Mouse (Mus musculus) liver, postnatal 0 days (tissue): ENCODE measurements around the gene Sestd1.

ENCODE experiments used
- CTCF ChIP-seq: sonication (generic); IDR thresholded peaks from 2 replicates; pipeline ENCODE4 v1.5.1; 2016; ENCODE audit warnings: antibody characterized with exemption, low read depth
- EP300 ChIP-seq: IDR thresholded peaks from 2 replicates; pipeline ENCODE4 v1.6.1; 2016; ENCODE audit warnings: antibody characterized with exemption, low read depth, mild to moderate bottlenecking

DNA sequence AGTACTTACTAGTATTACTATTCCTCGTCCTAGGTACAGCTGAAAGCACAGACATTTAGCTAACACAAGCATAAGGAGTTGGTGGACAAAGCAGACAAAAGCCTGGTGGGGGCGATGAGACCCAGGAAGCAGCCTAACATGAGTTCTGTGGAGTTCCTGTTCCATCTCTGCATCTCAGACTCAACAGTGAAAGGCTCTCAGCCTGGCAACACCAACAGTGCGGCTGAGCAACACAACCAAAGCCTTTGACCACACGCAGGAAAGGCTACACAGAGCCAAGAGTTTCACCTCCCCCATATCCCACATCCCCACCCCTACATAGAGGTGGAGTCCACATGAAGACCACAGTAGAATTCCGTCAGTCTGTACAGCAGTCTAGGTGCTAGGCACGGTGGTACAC lies 15.8 kb downstream of the Sestd1 start:
- TF ChIP-seq CTCF (no peak), EP300 (no peak)
